Mouse (Mus musculus): ENCODE results near the gene Noxa1.
A peak's percentile ranks its signal among the peaks of the same experiment; 100 is the strongest.

Gene Noxa1

GRCm38 (mm10) chr2:25095109-25095850 is at the start of gene Noxa1:
Noxa1 (minus strand) TSS chr2:25095149.
- no peak for DNase-seq

- peak; percentile 91 for DNase-seq
Observed at GRCm38 (mm10) chr2:25141921-25142320, 47.0 kb upstream of the Noxa1 start.

GRCm38 (mm10) chr2:25141185-25141584 is 46.2 kb upstream of the Noxa1 start:
- peak; percentile 82 for DNase-seq

- DNase-seq: peak; percentile 85
Observed at GRCm38 (mm10) chr2:25137832-25138231, 42.9 kb upstream of the Noxa1 start.

- DNase-seq: no peak
Observed at GRCm38 (mm10) chr2:25131601-25132000, 36.7 kb upstream of the Noxa1 start.

GRCm38 (mm10) chr2:25128072-25128471 is 33.1 kb upstream of the Noxa1 start:
- peak; percentile 97 for DNase-seq

- peak; percentile 95 for DNase-seq
Observed at GRCm38 (mm10) chr2:25127206-25127605, 32.3 kb upstream of the Noxa1 start.

- DNase-seq: peak; percentile 83
Observed at GRCm38 (mm10) chr2:25126011-25127010, 31.4 kb upstream of the Noxa1 start.

- DNase-seq: peak; percentile 79
Observed at GRCm38 (mm10) chr2:25125146-25125545, 30.2 kb upstream of the Noxa1 start.

- DNase-seq: no peak
Observed at GRCm38 (mm10) chr2:25124411-25124810, 29.5 kb upstream of the Noxa1 start.

GRCm38 (mm10) chr2:25123527-25123926 is 28.6 kb upstream of the Noxa1 start:
- no peak for DNase-seq

GRCm38 (mm10) chr2:25122666-25123065 is 27.7 kb upstream of the Noxa1 start:
- DNase-seq: no peak

GRCm38 (mm10) chr2:25120963-25121362 is 26.0 kb upstream of the Noxa1 start:
- DNase-seq: peak; percentile 66

GRCm38 (mm10) chr2:25115442-25115841 is 20.5 kb upstream of the Noxa1 start:
- DNase-seq: no peak

- DNase-seq: no peak
Observed at GRCm38 (mm10) chr2:25114308-25114707, 19.4 kb upstream of the Noxa1 start.

GRCm38 (mm10) chr2:25111184-25111791 is 16.3 kb upstream of the Noxa1 start:
- DNase-seq: peak; percentile 97

GRCm38 (mm10) chr2:25110505-25111183 is 15.7 kb upstream of the Noxa1 start:
- no peak for DNase-seq

GRCm38 (mm10) chr2:25109487-25109886 is 14.5 kb upstream of the Noxa1 start:
- DNase-seq: no peak

- peak; percentile 93 for DNase-seq
Observed at GRCm38 (mm10) chr2:25106045-25106444, 11.1 kb upstream of the Noxa1 start.

- DNase-seq: no peak
Observed at GRCm38 (mm10) chr2:25104122-25104521, 9.2 kb upstream of the Noxa1 start.

GRCm38 (mm10) chr2:25099703-25100102 is 4.8 kb upstream of the Noxa1 start:
- no peak for DNase-seq

- DNase-seq: no peak
Observed at GRCm38 (mm10) chr2:25098956-25099355, 4.0 kb upstream of the Noxa1 start.
